Mouse (Mus musculus): ENCODE results near the gene Qrfpr.

- TF ChIP-seq USF1 (IDR thresholded peaks at IDR 0.05; ENCODE audit: low read depth, low read length) (no peak), IRF4 (IDR thresholded peaks at IDR 0.05; ENCODE audit: low read depth, low read length) (no peak; the same call in 1 of the 2 replicates), EP300 (IDR thresholded peaks at IDR 0.05; ENCODE audit: low read length) (no peak), MAX (IDR thresholded peaks at IDR 0.05; ENCODE audit: low read length) (no peak)
These were observed 71.0 kb downstream of the Qrfpr start, which contains the start of gene D3Ertd254e for GRCm38 (mm10) chr3:36150934-36151686.

Measured in CH12.LX (cell line).